Mouse (Mus musculus): ENCODE data around the gene Cbx8.
A peak's percentile ranks its signal among the peaks of the same experiment; 100 is the strongest.

GRCm38 (mm10) chr11:118987999-118988398 is 52.8 kb downstream of the Cbx8 start, which contains the start of gene Enpp7:
- TF ChIP-seq POLR2A (IDR thresholded peaks at IDR 0.05; ENCODE audit: low read depth, low read length) (peak; percentile 63; the same call in 1 of the 2 replicates), CTCF (IDR thresholded peaks at IDR 0.05; ENCODE audit: extremely low read depth, insufficient read length, insufficient replicate concordance, low read depth, low read length) (no peak)

All from small intestine, adult 2 months (tissue).